Mouse (Mus musculus) hindbrain, embryonic 15.5 days (tissue): ENCODE data around the gene Aldh3b3. TPM values are rescaled to one million over a fixed set of nuclear protein-coding genes. Genes with fewer than 3 reads are reported as not detected.
"Not testable (repeated sequence)": the region's sequence is repeated elsewhere in the genome, so short reads cannot be mapped to it uniquely, and the experiment has no call there.

Experiments
- ATAC-seq: fragments of 200-750 bp; cut with Nextera tagmentation; 2 replicates; pipeline ENCODE4 v1.8.0; 2017; ENCODE audit warnings: low read depth, moderate number of reproducible peaks, moderate TSS enrichment; ENCODE audit not compliant: low FRiP score
- H3K27ac ChIP-seq: fragments of 300-500 bp; sonication (generic); replicated peaks from 2 replicates; pipeline ENCODE4 v1.5.1; 2015; ENCODE audit warnings: mild to moderate bottlenecking, inconsistent platforms
- H3K27me3 ChIP-seq: fragments of 300-500 bp; sonication (generic); 2 replicates; pipeline ENCODE4 v1.6.1; 2015; ENCODE audit warnings: control low read depth, inconsistent platforms
- H3K36me3 ChIP-seq: fragments of 300-500 bp; sonication (generic); 2 replicates; pipeline ENCODE4 v1.6.1; 2015; ENCODE audit warnings: control low read depth, inconsistent platforms
- H3K4me1 ChIP-seq: fragments of 300-500 bp; sonication (generic); replicated peaks from 2 replicates; pipeline ENCODE4 v1.6.1; 2015; ENCODE audit warnings: control low read depth, inconsistent platforms
- H3K4me2 ChIP-seq: fragments of 300-500 bp; sonication (generic); 2 replicates; pipeline ENCODE4 v1.6.1; 2015; ENCODE audit warnings: moderate library complexity, mild to moderate bottlenecking, inconsistent platforms
- H3K4me3 ChIP-seq: fragments of 300-500 bp; sonication (generic); 2 replicates; pipeline ENCODE4 v1.5.1; 2015; ENCODE audit warnings: mild to moderate bottlenecking, inconsistent platforms
- H3K9ac ChIP-seq: fragments of 300-500 bp; sonication (generic); 2 replicates; pipeline ENCODE4 v1.6.1; 2015; ENCODE audit warnings: inconsistent platforms
- H3K9me3 ChIP-seq: fragments of 300-500 bp; sonication (generic); 2 replicates; pipeline ENCODE4 v1.6.1; 2016; ENCODE audit warnings: control low read depth, inconsistent platforms
- WGBS: fragments of 180-500 bp; shearing (Covaris S2); methylation state at CpG from one replicate; pipeline ENCODE4 v1.1.7; 2015; 5-methylcytosine and 5-hydroxymethylcytosine counted together
- polyA plus RNA-seq: library from polyadenylated mRNA; unstranded; fragments of >200 nt; fragmentation: Nextera tagmentation; extraction: Ambion mirVana; gene quantifications from 2 replicates; pipeline ENCODE4 v1.2.1, GENCODE M21; 2015

The Aldh3b3 gene
- polyA plus RNA-seq, 1 experiment from 2014 or later, result not detected

- 23% methylated on average over 27 of the region's 27 CpGs for WGBS
- Histone ChIP-seq H3K9ac (no peak overlapping the region), H3K4me2 (peak overlapping the region; percentile 14; the same call in 1 of the 2 replicates), H3K9me3 (no peaks in the 10 kb centered on the region), H3K27me3 (no peaks in the 10 kb centered on the region), H3K4me1 (no peaks in the 10 kb centered on the region), H3K4me3 (no peak overlapping the region), H3K36me3 (no peaks in the 10 kb centered on the region), H3K27ac (no peak overlapping the region)
- ATAC-seq, result no peak
These were observed 15.3 kb upstream of the Aldh3b3 start for GRCm38 (mm10) chr19:3942986-3943735.

- Histone ChIP-seq H3K27me3 (no peaks in the 10 kb centered on the region), H3K4me1 (no peaks in the 10 kb centered on the region), H3K27ac (no peak overlapping the region), H3K4me2 (no peak overlapping the region), H3K36me3 (no peaks in the 10 kb centered on the region), H3K9me3 (no peaks in the 10 kb centered on the region), H3K4me3 (no peak overlapping the region), H3K9ac (no peak overlapping the region)
- ATAC-seq, result no peak
- WGBS, result 37% methylated on average over 10 of the region's 10 CpGs
These were observed 12.4 kb upstream of the Aldh3b3 start for GRCm38 (mm10) chr19:3945872-3946564.

GRCm38 (mm10) chr19:3946715-3947114 is 11.7 kb upstream of the Aldh3b3 start:
- 30% methylated on average over 2 of the region's 2 CpGs for WGBS
- H3K4me3 ChIP-seq, result no peak overlapping the region
- no peak overlapping the region for H3K27ac ChIP-seq
- no peaks in the 10 kb centered on the region for H3K9me3 ChIP-seq
- ATAC-seq, result peak; percentile 86
- no peaks in the 10 kb centered on the region for H3K27me3 ChIP-seq
- H3K36me3 ChIP-seq, result no peaks in the 10 kb centered on the region
- H3K4me1 ChIP-seq, result no peaks in the 10 kb centered on the region
- H3K9ac ChIP-seq, result no peak overlapping the region
- no peak overlapping the region for H3K4me2 ChIP-seq

GRCm38 (mm10) chr19:3947813-3948212 is 10.6 kb upstream of the Aldh3b3 start:
- H3K9me3 ChIP-seq, result no peaks in the 10 kb centered on the region
- no peaks in the 10 kb centered on the region for H3K27me3 ChIP-seq
- H3K27ac ChIP-seq, result no peak overlapping the region
- H3K9ac ChIP-seq, result no peak overlapping the region
- ATAC-seq, result no peak
- H3K36me3 ChIP-seq, result no peaks in the 10 kb centered on the region
- no peak overlapping the region for H3K4me3 ChIP-seq
- 78% methylated on average over 3 of the region's 3 CpGs for WGBS
- H3K4me2 ChIP-seq, result no peak overlapping the region
- no peaks in the 10 kb centered on the region for H3K4me1 ChIP-seq

GRCm38 (mm10) chr19:3948546-3948945 is 9.9 kb upstream of the Aldh3b3 start:
- 73% methylated on average over 14 of the region's 14 CpGs for WGBS
- no peaks in the 10 kb centered on the region for H3K9me3 ChIP-seq

GRCm38 (mm10) chr19:3950331-3950730 is 8.1 kb upstream of the Aldh3b3 start:
- Histone ChIP-seq H3K9ac (no peak overlapping the region), H3K27me3 (no peaks in the 10 kb centered on the region), H3K36me3 (no peaks in the 10 kb centered on the region), H3K4me2 (no peak overlapping the region), H3K27ac (no peak overlapping the region), H3K4me3 (no peak overlapping the region), H3K9me3 (no peaks in the 10 kb centered on the region), H3K4me1 (no peaks in the 10 kb centered on the region)
- ATAC-seq, result no peak
- WGBS, result 83% methylated on average over 3 of the region's 3 CpGs

More at GRCm38 (mm10) chr19:3948546-3948945, 9.9 kb upstream of the Aldh3b3 start:
- no peak overlapping the region for H3K4me2 ChIP-seq
- H3K36me3 ChIP-seq, result no peaks in the 10 kb centered on the region
- no peak overlapping the region for H3K4me3 ChIP-seq
- no peaks in the 10 kb centered on the region for H3K27me3 ChIP-seq
- H3K4me1 ChIP-seq, result no peaks in the 10 kb centered on the region
- ATAC-seq, result no peak
- H3K9ac ChIP-seq, result no peak overlapping the region
- H3K27ac ChIP-seq, result no peak overlapping the region

GRCm38 (mm10) chr19:3951461-3951860 is 7.0 kb upstream of the Aldh3b3 start:
- no peaks in the 10 kb centered on the region for H3K9me3 ChIP-seq
- H3K36me3 ChIP-seq, result no peaks in the 10 kb centered on the region
- H3K27me3 ChIP-seq, result no peaks in the 10 kb centered on the region
- H3K4me2 ChIP-seq, result no peak overlapping the region
- no peaks in the 10 kb centered on the region for H3K4me1 ChIP-seq
- ATAC-seq, result no peak
- no peak overlapping the region for H3K9ac ChIP-seq
- no peak overlapping the region for H3K27ac ChIP-seq
- H3K4me3 ChIP-seq, result no peak overlapping the region

GRCm38 (mm10) chr19:3952099-3952498 is 6.3 kb upstream of the Aldh3b3 start:
- H3K9me3 ChIP-seq, result no peaks in the 10 kb centered on the region
- H3K4me1 ChIP-seq, result no peaks in the 10 kb centered on the region
- ATAC-seq, result no peak
- H3K27me3 ChIP-seq, result no peaks in the 10 kb centered on the region
- no peak overlapping the region for H3K4me3 ChIP-seq
- no peaks in the 10 kb centered on the region for H3K36me3 ChIP-seq
- WGBS, result 46% methylated on average over 1 of the region's 1 CpGs
- no peak overlapping the region for H3K27ac ChIP-seq
- no peak overlapping the region for H3K4me2 ChIP-seq
- no peak overlapping the region for H3K9ac ChIP-seq

- H3K36me3 ChIP-seq, result no peaks in the 10 kb centered on the region
- 86% methylated on average over 3 of the region's 3 CpGs for WGBS
- no peak overlapping the region for H3K4me2 ChIP-seq
- H3K27ac ChIP-seq, result no peak overlapping the region
- H3K27me3 ChIP-seq, result no peaks in the 10 kb centered on the region
- H3K9me3 ChIP-seq, result no peaks in the 10 kb centered on the region
- no peak overlapping the region for H3K9ac ChIP-seq
- ATAC-seq, result no peak
- no peaks in the 10 kb centered on the region for H3K4me1 ChIP-seq
- H3K4me3 ChIP-seq, result no peak overlapping the region
These were observed 3.4 kb upstream of the Aldh3b3 start for GRCm38 (mm10) chr19:3955033-3955432.

- ATAC-seq, result no peak
- Histone ChIP-seq H3K27me3 (no peaks in the 10 kb centered on the region), H3K36me3 (no peaks in the 10 kb centered on the region), H3K4me3 (no peak overlapping the region), H3K27ac (no peak overlapping the region), H3K4me2 (no peak overlapping the region), H3K9me3 (no peaks in the 10 kb centered on the region), H3K9ac (no peak overlapping the region), H3K4me1 (no peaks in the 10 kb centered on the region)
- 66% methylated on average over 4 of the region's 4 CpGs for WGBS
These were observed 2.6 kb upstream of the Aldh3b3 start for GRCm38 (mm10) chr19:3955804-3956203.

- H3K4me3 ChIP-seq, H3K4me1 ChIP-seq, H3K27ac ChIP-seq, H3K27me3 ChIP-seq, H3K9ac ChIP-seq, H3K4me2 ChIP-seq, H3K9me3 ChIP-seq, H3K36me3 ChIP-seq, ATAC-seq: not testable (repeated sequence)
- WGBS, result 86% methylated on average over 5 of the region's 5 CpGs
These were observed 979 bp upstream of the Aldh3b3 start for GRCm38 (mm10) chr19:3957296-3958036.

GRCm38 (mm10) chr19:3959030-3959429 is 585 bp downstream of the Aldh3b3 start:
- no peaks in the 10 kb centered on the region for H3K9me3 ChIP-seq
- H3K4me2 ChIP-seq, result no peak overlapping the region
- H3K27me3 ChIP-seq, result no peaks in the 10 kb centered on the region
- no peaks in the 10 kb centered on the region for H3K36me3 ChIP-seq
- no peak overlapping the region for H3K27ac ChIP-seq
- no peak overlapping the region for H3K9ac ChIP-seq
- no peak overlapping the region for H3K4me3 ChIP-seq
- no peaks in the 10 kb centered on the region for H3K4me1 ChIP-seq
- ATAC-seq, result no peak
